Mouse (Mus musculus): Measurements from ENCODE around the gene Pex6. TPM values are rescaled to one million over a fixed set of nuclear protein-coding genes. Genes with fewer than 3 reads are reported as not detected.

The Pex6 gene
- polyA plus RNA-seq, 1 experiment from 2014 or later = 28.6 TPM

- WGBS = 58% methylated on average over 17 of the region's 17 CpGs
- ATAC-seq (ENCODE audit: borderline replicate concordance, extremely low read depth, low FRiP score, low TSS enrichment) = no peak
- H3K27ac ChIP-seq = peak overlapping the region; percentile 81
These were observed 60.4 kb downstream of the Pex6 start for GRCm38 (mm10) chr17:46771616-46772015.

DNA sequence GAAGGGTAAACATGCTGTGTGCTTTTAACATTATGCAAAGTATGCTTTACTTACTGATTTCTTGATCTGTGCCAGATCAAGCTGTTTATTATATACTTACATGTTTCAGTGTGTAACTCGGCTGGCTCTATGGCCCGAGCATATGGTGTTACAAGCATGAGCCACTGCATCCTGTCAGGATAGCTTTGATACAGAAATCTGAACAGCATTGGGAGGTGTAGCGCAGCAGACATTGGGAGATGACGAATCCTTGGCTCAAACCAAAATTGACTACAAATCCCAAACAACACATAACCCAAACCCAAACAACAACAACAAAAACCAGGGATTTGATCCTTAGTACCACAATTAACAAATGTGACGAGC is 60.8 kb downstream of the Pex6 start:
- Histone ChIP-seq H3K9me3 (no peaks in the 10 kb centered on the region), H3K36me3 (peaks cover 26% of the 10 kb centered on the region), H3K27me3 (no peaks in the 10 kb centered on the region), H3K4me3 (peak overlapping the region; percentile 78), H3K27ac (peak overlapping the region; percentile 81), H3K9ac (peak overlapping the region; percentile 82), H3K4me1 (peaks cover 33% of the 10 kb centered on the region), H3K4me2 (peak overlapping the region; percentile 82)
- no peak for ATAC-seq (ENCODE audit: borderline replicate concordance, extremely low read depth, low FRiP score, low TSS enrichment)
- 5% methylated on average over 5 of the region's 5 CpGs for WGBS

More at GRCm38 (mm10) chr17:46771616-46772015, 60.4 kb downstream of the Pex6 start:
- Histone ChIP-seq H3K9ac (peak overlapping the region; percentile 82), H3K9me3 (no peaks in the 10 kb centered on the region), H3K4me2 (peak overlapping the region; percentile 82), H3K36me3 (peaks cover 23% of the 10 kb centered on the region), H3K4me3 (peak overlapping the region; percentile 78), H3K4me1 (peaks cover 33% of the 10 kb centered on the region), H3K27me3 (no peaks in the 10 kb centered on the region)

DNA sequence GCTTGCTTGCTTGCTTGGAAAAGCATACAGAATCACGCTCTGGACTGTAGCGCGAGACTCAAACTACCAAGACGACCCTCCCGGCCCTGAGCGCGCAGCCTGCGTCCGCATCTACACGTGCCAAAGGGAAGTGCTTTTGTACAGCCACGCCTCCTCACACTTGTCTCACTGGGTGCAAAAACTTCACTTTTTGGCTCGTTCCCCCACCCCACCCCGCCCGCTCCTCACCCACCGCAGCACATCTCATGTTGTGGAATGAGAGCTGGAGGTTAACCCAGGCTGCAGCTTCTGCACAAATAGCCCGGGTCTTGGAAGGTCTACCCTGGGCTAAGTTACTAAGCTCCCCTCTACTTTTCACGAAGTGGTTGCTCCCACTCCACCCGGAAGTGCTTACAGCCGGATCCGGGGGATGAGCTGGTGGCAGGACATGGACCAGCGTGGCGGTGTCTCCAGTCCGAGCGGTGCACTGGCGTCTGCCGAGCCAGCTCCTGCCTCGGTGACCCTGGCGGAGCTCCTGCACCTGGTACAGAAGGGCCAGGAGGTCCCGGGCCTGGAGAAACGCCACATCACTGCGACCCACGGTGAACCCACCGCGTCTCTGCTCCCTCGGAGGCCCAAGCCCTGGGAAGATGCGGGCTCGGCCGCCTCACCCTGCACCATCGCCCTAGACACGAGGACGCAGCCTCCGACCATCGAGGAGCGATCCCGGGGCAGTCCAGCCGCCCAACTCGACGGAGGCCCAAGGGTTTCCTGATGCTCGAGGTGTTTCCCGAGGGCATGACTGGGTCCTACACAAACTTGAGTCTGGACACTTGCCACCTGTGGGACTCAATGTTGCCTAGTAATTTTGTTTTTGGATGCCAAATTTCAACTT is 61.4 kb downstream of the Pex6 start, which contains the start of gene 2310039H08Rik:
2310039H08Rik (plus strand) TSS at position 232 of the 874 bp plus-strand sequence.
- under 1% methylated on average over 49 of the region's 50 CpGs for WGBS
- Histone ChIP-seq H3K27me3 (no peaks in the 10 kb centered on the region), H3K4me1 (peaks cover 33% of the 10 kb centered on the region), H3K27ac (peak within 1 kb of the TSS; percentile 81), H3K4me3 (peak within 1 kb of the TSS; percentile 78), H3K9me3 (no peaks in the 10 kb centered on the region), H3K4me2 (peak within 1 kb of the TSS; percentile 82), H3K36me3 (peaks cover 32% of the 10 kb centered on the region), H3K9ac (peak within 1 kb of the TSS; percentile 82)
- ATAC-seq (ENCODE audit: borderline replicate concordance, extremely low read depth, low FRiP score, low TSS enrichment) = peak; percentile 90

DNA sequence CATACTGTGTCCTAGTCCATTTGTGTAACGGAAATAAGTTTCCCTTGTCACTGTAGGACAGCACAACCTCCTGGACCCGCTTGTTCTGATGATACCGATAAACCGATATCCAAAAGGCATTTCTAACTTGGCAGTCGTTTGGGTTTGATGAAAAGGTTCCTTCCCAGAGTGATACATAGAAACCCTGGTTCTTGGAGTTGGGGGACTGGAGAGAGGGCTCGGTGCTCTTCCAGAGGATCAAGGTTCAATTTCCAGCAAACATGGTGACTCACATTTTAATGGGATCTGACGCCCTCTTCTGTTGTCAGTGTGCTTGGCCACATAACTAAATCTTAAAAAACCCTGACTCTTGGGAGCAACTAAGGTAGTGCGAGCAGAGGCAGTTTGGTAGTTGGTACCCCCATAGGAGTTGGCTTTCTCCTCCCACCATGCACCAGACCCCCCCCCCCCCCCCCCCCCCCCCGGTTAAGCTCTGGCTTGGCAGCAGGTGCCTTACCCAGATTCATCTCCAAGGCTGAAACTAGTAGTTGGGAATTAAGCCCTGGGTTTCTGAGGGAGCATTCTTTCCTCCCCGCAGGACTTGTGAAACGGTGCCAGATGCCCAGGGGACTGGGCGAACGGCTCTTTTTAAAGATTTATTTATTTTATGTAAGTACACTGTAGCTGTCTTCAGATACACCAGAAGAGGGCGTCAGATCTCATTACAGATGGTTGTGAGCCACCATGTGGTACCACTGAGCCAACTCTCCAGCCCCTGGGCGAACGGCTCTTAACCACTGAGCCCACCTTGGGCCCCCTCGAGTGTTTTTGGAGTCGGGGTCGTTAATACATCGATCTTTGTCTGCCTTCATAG is 62.2 kb downstream of the Pex6 start:
- ATAC-seq (ENCODE audit: borderline replicate concordance, extremely low read depth, low FRiP score, low TSS enrichment) = no peak
- WGBS = 8% methylated on average over 19 of the region's 20 CpGs
- Histone ChIP-seq H3K27me3 (no peaks in the 10 kb centered on the region), H3K4me3 (peak overlapping the region; percentile 78), H3K27ac (peak overlapping the region; percentile 81), H3K36me3 (peaks cover 41% of the 10 kb centered on the region), H3K4me1 (peaks cover 33% of the 10 kb centered on the region), H3K9me3 (no peaks in the 10 kb centered on the region), H3K4me2 (peak overlapping the region; percentile 82), H3K9ac (peak overlapping the region; percentile 82)

DNA sequence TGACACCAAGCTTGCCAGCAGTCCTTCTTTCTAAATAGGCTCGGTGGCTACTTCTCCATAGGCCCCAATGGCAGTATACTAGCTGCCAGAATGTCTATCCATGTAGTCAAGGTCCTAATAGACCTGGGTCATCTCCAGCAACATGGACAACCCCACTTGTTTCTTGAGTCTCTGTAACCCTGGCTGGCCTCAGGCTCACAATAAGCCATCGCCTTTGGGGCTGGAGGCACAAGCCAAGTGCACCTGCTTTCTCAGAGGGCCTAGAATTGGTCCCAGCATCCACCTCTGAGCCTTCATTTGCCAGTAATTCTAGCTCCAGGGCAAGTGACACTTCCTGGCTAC is 62.8 kb downstream of the Pex6 start:
- peaks cover 47% of the 10 kb centered on the region for H3K36me3 ChIP-seq
- H3K9ac ChIP-seq = no peak overlapping the region
- H3K4me2 ChIP-seq = peak overlapping the region; percentile 82; the same call in 1 of the 2 replicates
- H3K4me1 ChIP-seq = peaks cover 33% of the 10 kb centered on the region
- H3K9me3 ChIP-seq = no peaks in the 10 kb centered on the region
- 34% methylated on average over 2 of the region's 2 CpGs for WGBS
- ATAC-seq (ENCODE audit: borderline replicate concordance, extremely low read depth, low FRiP score, low TSS enrichment) = no peak
- no peak overlapping the region for H3K27ac ChIP-seq
- peak overlapping the region; percentile 78; the same call in 1 of the 2 replicates for H3K4me3 ChIP-seq
- no peaks in the 10 kb centered on the region for H3K27me3 ChIP-seq

DNA sequence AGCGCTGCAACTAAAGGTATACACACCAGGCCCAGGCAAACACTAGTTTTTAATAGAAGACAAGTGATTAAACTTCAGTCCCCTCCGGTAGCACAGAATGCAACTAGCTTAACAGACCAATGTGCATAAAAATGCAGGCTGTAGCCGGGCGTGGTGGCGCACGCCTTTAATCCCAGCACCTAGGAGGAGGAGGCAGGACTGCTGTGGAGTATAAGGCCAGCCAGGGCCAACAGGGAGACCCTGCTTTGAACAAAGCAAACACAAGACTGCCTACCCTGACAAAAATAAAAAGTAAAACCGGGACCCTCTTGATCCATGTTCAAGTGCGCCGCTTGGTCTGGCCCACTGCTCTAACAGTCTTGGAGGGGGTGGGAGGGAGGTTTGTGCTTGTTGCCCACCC is 63.8 kb downstream of the Pex6 start:
- Histone ChIP-seq H3K9ac (no peak overlapping the region), H3K4me1 (peaks cover 33% of the 10 kb centered on the region), H3K4me3 (no peak overlapping the region), H3K36me3 (peaks cover 55% of the 10 kb centered on the region), H3K27me3 (no peaks in the 10 kb centered on the region), H3K27ac (0 out of 2 replicates have a peak overlapping the region, but pooled peaks have one; percentile 12), H3K4me2 (no peak overlapping the region), H3K9me3 (no peaks in the 10 kb centered on the region)
- 86% methylated on average over 9 of the region's 9 CpGs for WGBS
- ATAC-seq (ENCODE audit: borderline replicate concordance, extremely low read depth, low FRiP score, low TSS enrichment) = no peak

Other genes with a start within 250 kb of the Pex6 start
- 0.04 and 0.11 TPM in 2 replicates for gene Ttbk1, start 223.8 kb upstream of the Pex6 start, polyA plus RNA-seq (2015; fragmentation: Nextera tagmentation; extraction: Ambion mirVana)
- gene Dnph1, start 214.8 kb upstream of the Pex6 start, polyA plus RNA-seq (2015; fragmentation: Nextera tagmentation; extraction: Ambion mirVana) = 43.0 and 51.3 TPM in 2 replicates
- gene Cul9, start 165.1 kb upstream of the Pex6 start, polyA plus RNA-seq (2015; fragmentation: Nextera tagmentation; extraction: Ambion mirVana) = 2.9 and 3.4 TPM in 2 replicates
- 10.4 and 10.7 TPM in 2 replicates for gene Srf, start 155.3 kb upstream of the Pex6 start, polyA plus RNA-seq (2015; fragmentation: Nextera tagmentation; extraction: Ambion mirVana)
- 134 and 142 TPM in 2 replicates for gene Ptk7, start 82.0 kb upstream of the Pex6 start, polyA plus RNA-seq (2015; fragmentation: Nextera tagmentation; extraction: Ambion mirVana)
- 24.9 and 25.8 TPM in 2 replicates for gene Klc4, start 65.4 kb upstream of the Pex6 start, polyA plus RNA-seq (2015; fragmentation: Nextera tagmentation; extraction: Ambion mirVana)
- gene Mrpl2, start 65.2 kb upstream of the Pex6 start, polyA plus RNA-seq (2015; fragmentation: Nextera tagmentation; extraction: Ambion mirVana) = 106 TPM in 2 replicates
- 48.2 and 49.5 TPM in 2 replicates for gene Cul7, start 61.1 kb upstream of the Pex6 start, polyA plus RNA-seq (2015; fragmentation: Nextera tagmentation; extraction: Ambion mirVana)
- 55.1 and 56.2 TPM in 2 replicates for gene Rrp36, start 37.1 kb upstream of the Pex6 start, polyA plus RNA-seq (2015; fragmentation: Nextera tagmentation; extraction: Ambion mirVana)
- 128 and 134 TPM in 2 replicates for gene Mea1, start 32.7 kb upstream of the Pex6 start, polyA plus RNA-seq (2015; fragmentation: Nextera tagmentation; extraction: Ambion mirVana)
- 117 and 122 TPM in 2 replicates for gene Klhdc3, start 30.5 kb upstream of the Pex6 start, polyA plus RNA-seq (2015; fragmentation: Nextera tagmentation; extraction: Ambion mirVana)
- 96.0 and 102 TPM in 2 replicates for gene Ppp2r5d, start 6.4 kb upstream of the Pex6 start, polyA plus RNA-seq (2015; fragmentation: Nextera tagmentation; extraction: Ambion mirVana)
- 1.3 and 1.8 TPM in 2 replicates for gene Gnmt, start 17.7 kb downstream of the Pex6 start, polyA plus RNA-seq (2015; fragmentation: Nextera tagmentation; extraction: Ambion mirVana)
- 83.0 and 83.6 TPM in 2 replicates for gene Cnpy3, start 40.8 kb downstream of the Pex6 start, polyA plus RNA-seq (2015; fragmentation: Nextera tagmentation; extraction: Ambion mirVana)
- gene Ptcra, start 52.2 kb downstream of the Pex6 start, polyA plus RNA-seq (2015; fragmentation: Nextera tagmentation; extraction: Ambion mirVana) = 1.3 and 8.2 TPM in 2 replicates
- gene 2310039H08Rik, start 61.2 kb downstream of the Pex6 start, polyA plus RNA-seq (2015; fragmentation: Nextera tagmentation; extraction: Ambion mirVana) = 62.2 and 63.9 TPM in 2 replicates
- gene Rpl7l1, start 71.2 kb downstream of the Pex6 start, polyA plus RNA-seq (2015; fragmentation: Nextera tagmentation; extraction: Ambion mirVana) = 171 and 175 TPM in 2 replicates
- gene Bicral, start 147.0 kb downstream of the Pex6 start, polyA plus RNA-seq (2015; fragmentation: Nextera tagmentation; extraction: Ambion mirVana) = 3.5 and 4.0 TPM in 2 replicates
- gene Tbcc, start 179.2 kb downstream of the Pex6 start, polyA plus RNA-seq (2015; fragmentation: Nextera tagmentation; extraction: Ambion mirVana) = 53.1 and 58.1 TPM in 2 replicates
- gene Prph2, start 199.0 kb downstream of the Pex6 start, polyA plus RNA-seq (2015; fragmentation: Nextera tagmentation; extraction: Ambion mirVana) = not detected in 2 replicates

All from lung, embryonic 15.5 days (tissue).